Mouse (Mus musculus) kidney, adult 2 months (tissue): ENCODE measurements around the gene Ift122. TPM values are rescaled to one million over a fixed set of nuclear protein-coding genes. Genes with fewer than 3 reads are reported as not detected.

Source experiments
- DNase-seq: peaks from one replicate; pipeline ENCODE4 v3.0.0; 2021
- H3K27ac ChIP-seq: fragments of 200-500 bp; 2 replicates; pipeline ENCODE4 v1.5.1; 2012; ENCODE audit warnings: low read depth, low read length, control low read depth, inconsistent platforms; ENCODE audit not compliant: insufficient read depth
- H3K27me3 ChIP-seq: fragments of 200-500 bp; replicated peaks from 2 replicates; pipeline ENCODE4 v1.6.1; 2012; ENCODE audit warnings: mild to moderate bottlenecking, moderate library complexity, low read length, inconsistent platforms; ENCODE audit not compliant: control insufficient read depth, insufficient read depth
- H3K36me3 ChIP-seq: fragments of 200-500 bp; 2 replicates; pipeline ENCODE4 v1.6.1; 2012; ENCODE audit warnings: mild to moderate bottlenecking, moderate library complexity, low read length, inconsistent platforms; ENCODE audit not compliant: control insufficient read depth, insufficient read depth
- H3K4me1 ChIP-seq: fragments of 200-500 bp; 2 replicates; pipeline ENCODE4 v1.6.1; 2011; ENCODE audit warnings: low read length; ENCODE audit not compliant: control insufficient read depth, insufficient read depth
- H3K4me3 ChIP-seq: fragments of 200-500 bp; 2 replicates; pipeline ENCODE4 v1.5.1; 2011; ENCODE audit warnings: mild to moderate bottlenecking, low read depth, low read length, control low read depth; ENCODE audit not compliant: insufficient read depth
- CTCF ChIP-seq: fragments of 200-500 bp; conservative IDR thresholded peaks from 2 replicates; pipeline ENCODE4 v1.5.1; 2011; ENCODE audit warnings: low read depth, mild to moderate bottlenecking, control low read depth, low read length, moderate library complexity, mixed read lengths; ENCODE audit not compliant: insufficient read depth, insufficient read length
- POLR2A ChIP-seq: fragments of 200-500 bp; IDR thresholded peaks from one replicate; pipeline ENCODE4 v1.6.1; 2011; ENCODE audit warnings: low read depth, low read length, control low read depth
- WGBS: fragments of 180-500 bp; shearing (Covaris S2); methylation state at CpG from one replicate; pipeline ENCODE4 v1.1.7; 2018; 5-methylcytosine and 5-hydroxymethylcytosine counted together
- polyA plus RNA-seq: library from polyadenylated mRNA; depleted of rRNA; stranded (reverse); fragments of >200 nt; gene quantifications from 2 replicates; pipeline ENCODE4 v1.2.3, GENCODE M21; 2012

Ift122 gene
- polyA plus RNA-seq, 1 experiment: 29.2 TPM

GRCm38 (mm10) chr6:115848598-115849304 lies 4.5 kb upstream of the Ift122 start:
- Histone ChIP-seq H3K4me1 (no peaks in the 10 kb centered on the region), H3K27ac (no peak overlapping the region), H3K4me3 (no peak overlapping the region), H3K36me3 (no peaks in the 10 kb centered on the region), H3K27me3 (no peaks in the 10 kb centered on the region)
- no peak for DNase-seq
- no peak for TF ChIP-seq CTCF
- no peak for TF ChIP-seq POLR2A
- 80% methylated on average over 10 of the region's 10 CpGs for WGBS

- Histone ChIP-seq H3K36me3 (no peaks in the 10 kb centered on the region), H3K27ac (peak overlapping the region; percentile 6; the same call in 1 of the 2 replicates), H3K4me1 (peaks cover 23% of the 10 kb centered on the region), H3K4me3 (peak overlapping the region; percentile 46), H3K27me3 (no peaks in the 10 kb centered on the region)
- DNase-seq: no peak
- WGBS: 8% methylated on average over 20 of the region's 20 CpGs
- TF ChIP-seq CTCF: no peak
- no peak for TF ChIP-seq POLR2A
Measured at GRCm38 (mm10) chr6:115852446-115853090, 702 bp upstream of the Ift122 start.

- peak overlapping the region; percentile 57 for H3K27ac ChIP-seq
- H3K27me3 ChIP-seq: no peaks in the 10 kb centered on the region
- 43% methylated on average over 7 of the region's 7 CpGs for WGBS
- DNase-seq: no peak
- TF ChIP-seq CTCF: no peak
- TF ChIP-seq POLR2A: no peak
- H3K4me3 ChIP-seq: peak overlapping the region; percentile 74
- no peaks in the 10 kb centered on the region for H3K36me3 ChIP-seq
- peaks cover 29% of the 10 kb centered on the region for H3K4me1 ChIP-seq
Measured at GRCm38 (mm10) chr6:115853985-115854384, 715 bp downstream of the Ift122 start.

- Histone ChIP-seq H3K36me3 (no peaks in the 10 kb centered on the region), H3K4me1 (peaks cover 34% of the 10 kb centered on the region), H3K27ac (no peak overlapping the region), H3K27me3 (no peaks in the 10 kb centered on the region), H3K4me3 (no peak overlapping the region)
- TF ChIP-seq CTCF (peak; percentile 34; the same call in 1 of the 2 replicates), POLR2A (no peak)
- 76% methylated on average over 2 of the region's 2 CpGs for WGBS
- no peak for DNase-seq
Measured at GRCm38 (mm10) chr6:115854432-115854831, 1.2 kb downstream of the Ift122 start.

- Histone ChIP-seq H3K36me3 (no peaks in the 10 kb centered on the region), H3K4me3 (no peak overlapping the region), H3K27me3 (no peaks in the 10 kb centered on the region), H3K4me1 (peaks cover 35% of the 10 kb centered on the region), H3K27ac (peak overlapping the region; percentile 98)
- DNase-seq: peak; percentile 80
- no peak for TF ChIP-seq POLR2A
- TF ChIP-seq CTCF: no peak
- 35% methylated on average over 3 of the region's 3 CpGs for WGBS
Measured at GRCm38 (mm10) chr6:115855733-115856360, 2.6 kb downstream of the Ift122 start.

- 52% methylated on average over 4 of the region's 4 CpGs for WGBS
- TF ChIP-seq CTCF: no peak
- no peak for TF ChIP-seq POLR2A
- Histone ChIP-seq H3K27ac (peak overlapping the region; percentile 98), H3K4me1 (peaks cover 35% of the 10 kb centered on the region), H3K27me3 (no peaks in the 10 kb centered on the region), H3K4me3 (no peak overlapping the region), H3K36me3 (no peaks in the 10 kb centered on the region)
- peak; percentile 58 for DNase-seq
Measured at GRCm38 (mm10) chr6:115856361-115856745, 3.1 kb downstream of the Ift122 start.

GRCm38 (mm10) chr6:115859258-115859657 lies 6.0 kb downstream of the Ift122 start:
- no peak overlapping the region for H3K4me3 ChIP-seq
- H3K27me3 ChIP-seq: no peaks in the 10 kb centered on the region
- DNase-seq: peak; percentile 72
- peaks cover 37% of the 10 kb centered on the region for H3K4me1 ChIP-seq
- peak overlapping the region; percentile 78 for H3K27ac ChIP-seq
- TF ChIP-seq CTCF: no peak
- no peak for TF ChIP-seq POLR2A
- WGBS: 31% methylated on average over 4 of the region's 4 CpGs
- peaks cover 2% of the 10 kb centered on the region; the same call in 1 of the 2 replicates for H3K36me3 ChIP-seq
